Mouse (Mus musculus): Measurements from ENCODE around the gene Sema5b.

Gene Sema5b

DNA sequence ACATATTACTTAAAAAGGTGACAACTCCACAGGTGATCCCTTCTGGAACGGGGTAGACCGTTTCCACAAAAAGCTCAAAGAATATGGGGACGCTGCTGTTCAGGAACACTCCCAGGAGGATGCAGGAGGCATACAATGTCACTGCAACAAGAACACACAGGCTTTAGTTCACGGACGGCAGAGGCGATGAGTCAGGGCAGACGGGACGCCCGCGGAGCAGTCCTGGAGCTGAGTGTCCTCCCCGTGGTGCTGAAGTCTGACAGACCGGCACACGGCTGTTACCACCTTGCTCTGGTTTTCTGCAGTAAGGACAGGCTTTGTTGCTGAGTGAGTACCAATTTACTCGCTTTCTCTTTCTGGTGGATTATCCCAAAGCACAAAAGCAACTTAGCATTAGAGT lies 163.9 kb downstream of the Sema5b start:
- no peak for DNase-seq (ENCODE audit: low spot score)

DNA sequence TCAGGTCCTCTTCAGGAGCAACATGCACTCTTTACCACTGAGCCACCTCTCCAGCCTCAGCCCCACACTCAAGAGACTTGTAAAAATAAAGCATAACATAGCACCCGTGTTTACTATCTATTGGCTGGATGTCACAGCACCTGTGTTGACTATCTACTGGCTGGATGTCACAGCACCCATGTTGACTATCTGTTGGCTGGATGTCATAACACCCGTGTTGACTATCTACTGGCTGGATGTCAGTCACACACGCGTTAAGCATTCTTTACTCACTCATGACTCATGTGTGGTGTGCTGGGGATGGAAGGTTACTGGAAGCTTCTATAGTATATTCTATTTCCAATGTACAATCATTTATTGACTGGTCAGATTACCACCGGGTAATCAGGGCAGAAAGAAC lies 166.1 kb downstream of the Sema5b start:
- no peak for DNase-seq (ENCODE audit: low spot score)

DNA sequence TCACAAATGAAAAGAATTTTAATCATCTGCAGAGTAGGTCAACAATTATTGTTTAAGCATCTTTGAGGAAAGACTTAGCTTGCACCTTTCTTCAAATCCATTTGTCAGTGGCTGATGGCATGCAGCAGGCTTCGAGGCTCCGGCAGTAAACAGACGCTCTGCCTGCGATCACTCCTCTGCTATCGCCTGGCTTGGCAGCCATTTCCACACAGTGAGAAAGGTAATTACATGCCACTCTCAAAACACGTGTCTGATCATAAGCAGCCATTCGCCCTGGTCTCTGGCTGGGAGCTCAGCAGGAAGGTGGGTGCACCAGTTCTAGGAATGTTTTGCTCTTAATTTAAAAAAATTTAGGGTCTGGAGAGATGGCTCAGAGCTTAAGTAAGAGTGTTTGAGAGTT lies 170.1 kb downstream of the Sema5b start:
- DNase-seq (ENCODE audit: low spot score): no peak

DNA sequence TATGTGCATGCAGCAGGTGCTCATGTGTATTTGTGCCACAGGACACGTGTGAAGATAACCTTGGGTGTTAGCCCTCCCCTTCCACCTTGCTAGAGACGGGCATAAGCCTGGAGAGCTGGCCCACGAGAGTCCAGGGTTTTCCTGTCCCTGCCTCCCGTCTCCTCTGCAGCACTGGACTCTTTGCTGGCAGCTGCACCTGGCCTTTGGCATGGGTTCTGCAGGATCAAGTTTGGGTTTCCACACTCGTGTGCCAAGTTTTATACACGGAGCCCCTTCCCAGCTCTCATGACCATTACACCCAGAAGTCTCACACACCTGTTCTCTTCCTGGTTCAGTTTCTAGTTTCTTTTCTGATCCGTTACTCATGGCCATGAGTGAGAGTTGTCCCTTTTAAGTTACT lies 172.7 kb downstream of the Sema5b start:
- no peak for DNase-seq (ENCODE audit: low spot score)
